Mouse (Mus musculus) lung, embryonic 15.5 days (tissue): ENCODE results near the gene St3gal6. TPM values are rescaled to one million over a fixed set of nuclear protein-coding genes. Genes with fewer than 3 reads are reported as not detected.
A peak's percentile ranks its signal among the peaks of the same experiment; 100 is the strongest.

Experiments used
- ATAC-seq: fragments of 200-750 bp; cut with Nextera tagmentation; 2 replicates; pipeline ENCODE4 v1.8.0; 2017; ENCODE audit warnings: moderate number of reproducible peaks, borderline replicate concordance; ENCODE audit not compliant: low FRiP score, low TSS enrichment; ENCODE audit errors: extremely low read depth
- H3K27ac ChIP-seq: fragments of 300-500 bp; sonication (generic); 2 replicates; pipeline ENCODE4 v1.5.1; 2015; ENCODE audit warnings: moderate library complexity, mild to moderate bottlenecking, inconsistent platforms
- H3K27me3 ChIP-seq: fragments of 300-500 bp; sonication (generic); 2 replicates; pipeline ENCODE4 v1.6.1; 2015; ENCODE audit warnings: inconsistent platforms
- H3K36me3 ChIP-seq: fragments of 300-500 bp; sonication (generic); 2 replicates; pipeline ENCODE4 v1.6.1; 2015; ENCODE audit warnings: inconsistent platforms
- H3K4me1 ChIP-seq: fragments of 300-500 bp; sonication (generic); 2 replicates; pipeline ENCODE4 v1.6.1; 2015; ENCODE audit warnings: inconsistent platforms
- H3K4me2 ChIP-seq: fragments of 300-500 bp; sonication (generic); 2 replicates; pipeline ENCODE4 v1.6.1; 2015; ENCODE audit warnings: inconsistent platforms, mild to moderate bottlenecking, moderate library complexity
- H3K4me3 ChIP-seq: fragments of 300-500 bp; sonication (generic); 2 replicates; pipeline ENCODE4 v1.5.1; 2015; ENCODE audit warnings: mild to moderate bottlenecking, inconsistent platforms
- H3K9ac ChIP-seq: fragments of 300-500 bp; sonication (generic); 2 replicates; pipeline ENCODE4 v1.6.1; 2015; ENCODE audit warnings: inconsistent platforms
- H3K9me3 ChIP-seq: fragments of 300-500 bp; sonication (generic); 2 replicates; pipeline ENCODE4 v1.6.1; 2016; ENCODE audit warnings: inconsistent platforms
- WGBS: fragments of 180-500 bp; shearing (Covaris S2); methylation state at CpG from one replicate; pipeline ENCODE4 v1.1.7; 2015; 5-methylcytosine and 5-hydroxymethylcytosine counted together
- polyA plus RNA-seq: library from polyadenylated mRNA; unstranded; fragments of >200 nt; fragmentation: Nextera tagmentation; extraction: Ambion mirVana; gene quantifications from 2 replicates; pipeline ENCODE4 v1.2.1, GENCODE M21; 2015

Gene St3gal6
- polyA plus RNA-seq, 1 experiment from 2014 or later, result 27.3 TPM

GRCm38 (mm10) chr16:58497886-58498713 is 25.9 kb downstream of the St3gal6 start:
- Histone ChIP-seq H3K27me3 (no peaks in the 10 kb centered on the region), H3K4me2 (no peak overlapping the region), H3K27ac (peak overlapping the region; percentile 60), H3K9ac (no peak overlapping the region), H3K4me1 (peaks cover 35% of the 10 kb centered on the region), H3K9me3 (no peaks in the 10 kb centered on the region), H3K4me3 (no peak overlapping the region), H3K36me3 (no peaks in the 10 kb centered on the region)
- WGBS, result 60% methylated on average over 9 of the region's 9 CpGs
- no peak for ATAC-seq

DNA sequence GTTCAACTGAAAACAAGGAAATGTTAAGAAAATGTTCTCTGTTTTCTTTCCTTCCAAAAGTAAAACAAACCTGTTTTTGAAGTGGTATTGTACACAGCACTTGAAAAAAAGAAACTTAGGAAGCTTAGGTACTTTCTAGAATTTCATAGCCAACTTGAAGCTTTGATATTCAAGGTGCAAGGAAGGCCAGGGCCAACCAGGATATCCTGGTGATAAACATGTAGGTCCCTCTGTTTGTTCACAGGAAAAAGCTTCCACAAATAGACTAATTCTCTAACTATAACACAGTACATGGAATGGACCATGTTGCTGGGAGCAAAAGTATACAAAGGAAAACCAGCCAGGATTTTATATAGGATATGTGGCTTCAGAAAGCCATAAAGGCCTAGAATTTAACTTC is 27.3 kb downstream of the St3gal6 start:
- H3K36me3 ChIP-seq, result no peaks in the 10 kb centered on the region
- no peak for ATAC-seq
- H3K4me2 ChIP-seq, result no peak overlapping the region
- H3K27ac ChIP-seq, result peak overlapping the region; percentile 60
- H3K9ac ChIP-seq, result no peak overlapping the region
- H3K27me3 ChIP-seq, result no peaks in the 10 kb centered on the region
- H3K9me3 ChIP-seq, result no peaks in the 10 kb centered on the region
- peaks cover 25% of the 10 kb centered on the region for H3K4me1 ChIP-seq
- H3K4me3 ChIP-seq, result no peak overlapping the region

DNA sequence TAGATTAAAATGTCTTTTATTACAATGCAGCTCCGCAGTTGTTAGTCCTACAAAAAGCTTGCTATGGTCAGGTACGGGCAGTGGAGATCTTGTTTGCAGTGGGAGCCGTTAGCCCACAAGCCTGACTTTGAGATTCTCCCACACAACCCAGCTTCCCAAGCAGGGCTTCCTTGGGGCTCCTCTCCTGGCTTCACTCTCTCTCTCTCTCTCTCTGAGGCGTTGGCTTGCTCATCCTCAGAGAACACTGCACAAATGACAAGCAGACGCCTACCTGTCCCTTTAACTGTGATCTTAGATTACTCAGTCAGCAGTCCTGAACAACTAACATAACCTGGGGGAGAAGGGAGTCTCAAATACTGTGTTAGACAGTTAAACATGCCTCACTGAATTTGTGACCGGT is 36.2 kb downstream of the St3gal6 start:
- no peak overlapping the region for H3K4me2 ChIP-seq
- no peaks in the 10 kb centered on the region for H3K9me3 ChIP-seq
- H3K4me1 ChIP-seq, result no peaks in the 10 kb centered on the region
- H3K27ac ChIP-seq, result no peak overlapping the region
- WGBS, result 83% methylated on average over 6 of the region's 6 CpGs
- H3K27me3 ChIP-seq, result no peaks in the 10 kb centered on the region
- no peak overlapping the region for H3K4me3 ChIP-seq
- H3K36me3 ChIP-seq, result no peaks in the 10 kb centered on the region
- no peak for ATAC-seq
- H3K9ac ChIP-seq, result no peak overlapping the region

GRCm38 (mm10) chr16:58482296-58482695 is 41.7 kb downstream of the St3gal6 start:
- H3K27ac ChIP-seq, result peak overlapping the region; percentile 56; the same call in 1 of the 2 replicates
- peaks cover 17% of the 10 kb centered on the region for H3K4me1 ChIP-seq
- H3K36me3 ChIP-seq, result peaks cover 13% of the 10 kb centered on the region
- H3K27me3 ChIP-seq, result no peaks in the 10 kb centered on the region
- no peak overlapping the region for H3K4me3 ChIP-seq
- no peak overlapping the region for H3K9ac ChIP-seq
- ATAC-seq, result no peak
- H3K4me2 ChIP-seq, result no peak overlapping the region
- 43% methylated on average over 3 of the region's 3 CpGs for WGBS
- H3K9me3 ChIP-seq, result no peaks in the 10 kb centered on the region

GRCm38 (mm10) chr16:58481906-58482270 is 42.2 kb downstream of the St3gal6 start:
- no peaks in the 10 kb centered on the region for H3K9me3 ChIP-seq
- no peak overlapping the region for H3K9ac ChIP-seq
- H3K4me2 ChIP-seq, result no peak overlapping the region
- H3K4me3 ChIP-seq, result no peak overlapping the region
- peak; percentile 12; the same call in 1 of the 2 replicates for ATAC-seq
- H3K36me3 ChIP-seq, result peaks cover 13% of the 10 kb centered on the region
- 46% methylated on average over 5 of the region's 5 CpGs for WGBS
- peaks cover 17% of the 10 kb centered on the region for H3K4me1 ChIP-seq
- peak overlapping the region; percentile 56 for H3K27ac ChIP-seq
- H3K27me3 ChIP-seq, result no peaks in the 10 kb centered on the region

- Histone ChIP-seq H3K4me1 (peaks cover 17% of the 10 kb centered on the region), H3K36me3 (peaks cover 13% of the 10 kb centered on the region), H3K27ac (peak overlapping the region; percentile 56), H3K4me2 (no peak overlapping the region), H3K27me3 (no peaks in the 10 kb centered on the region), H3K9me3 (no peaks in the 10 kb centered on the region), H3K9ac (no peak overlapping the region), H3K4me3 (no peak overlapping the region)
- peak; percentile 49; the same call in 1 of the 2 replicates for ATAC-seq
- 53% methylated on average over 9 of the region's 9 CpGs for WGBS
Measured at GRCm38 (mm10) chr16:58481219-58481905, 42.7 kb downstream of the St3gal6 start.

DNA sequence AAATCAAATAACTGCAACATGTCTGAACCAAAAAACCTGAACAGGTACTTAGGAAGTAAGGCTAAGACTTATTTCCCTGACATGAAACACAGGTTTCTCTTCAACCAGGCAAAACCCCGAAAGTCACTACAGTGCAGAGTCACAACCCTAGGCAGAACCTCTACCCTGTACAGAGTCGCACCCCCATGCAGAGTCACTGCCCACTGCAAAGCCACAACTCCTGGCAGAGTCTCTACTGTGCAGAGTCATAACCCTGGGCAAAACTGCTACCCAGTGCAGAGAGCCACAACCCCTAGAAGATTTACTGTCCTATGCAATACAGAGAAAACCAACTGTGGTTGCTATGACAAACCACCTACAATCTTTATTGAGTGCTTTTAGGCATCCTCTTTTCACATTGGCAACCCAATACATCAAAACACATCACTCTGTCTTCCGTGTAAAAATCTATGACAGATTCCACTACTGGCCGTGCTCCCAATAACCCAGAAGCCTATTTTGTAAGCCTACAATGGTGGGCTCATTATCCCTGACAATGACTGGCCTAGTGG is 44.1 kb downstream of the St3gal6 start:
- H3K9me3 ChIP-seq, result no peaks in the 10 kb centered on the region
- 91% methylated on average over 4 of the region's 4 CpGs for WGBS
- ATAC-seq, result no peak
- H3K27me3 ChIP-seq, result no peaks in the 10 kb centered on the region
- H3K27ac ChIP-seq, result no peak overlapping the region
- peaks cover 13% of the 10 kb centered on the region for H3K36me3 ChIP-seq
- H3K9ac ChIP-seq, result no peak overlapping the region
- no peak overlapping the region for H3K4me3 ChIP-seq
- H3K4me1 ChIP-seq, result peaks cover 27% of the 10 kb centered on the region
- no peak overlapping the region for H3K4me2 ChIP-seq

DNA sequence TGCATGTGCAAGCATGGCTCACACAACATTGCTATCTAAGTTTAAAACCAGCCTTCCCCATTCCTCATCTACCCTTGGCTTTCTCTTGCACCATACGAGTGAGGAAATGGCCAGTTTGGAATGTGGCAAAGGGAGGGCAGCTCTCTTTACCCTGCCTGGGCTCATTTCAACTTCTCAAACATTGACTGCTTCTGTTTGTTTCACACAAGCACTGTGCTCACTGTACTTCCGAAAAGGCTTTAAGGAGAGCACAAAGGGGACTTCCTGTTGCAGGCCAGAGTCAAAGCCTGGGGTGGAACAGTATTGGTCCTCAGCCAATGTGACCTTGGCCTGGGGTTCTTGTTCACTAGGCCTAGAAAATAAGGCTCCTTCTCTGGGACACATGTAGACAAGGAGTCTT is 47.7 kb downstream of the St3gal6 start:
- peaks cover 29% of the 10 kb centered on the region for H3K36me3 ChIP-seq
- peak overlapping the region; percentile 84 for H3K27ac ChIP-seq
- no peak overlapping the region for H3K4me2 ChIP-seq
- ATAC-seq, result peak; percentile 58
- WGBS, result 35% methylated on average over 2 of the region's 2 CpGs
- no peaks in the 10 kb centered on the region for H3K9me3 ChIP-seq
- H3K4me3 ChIP-seq, result no peak overlapping the region
- H3K27me3 ChIP-seq, result no peaks in the 10 kb centered on the region
- H3K9ac ChIP-seq, result no peak overlapping the region
- peaks cover 14% of the 10 kb centered on the region for H3K4me1 ChIP-seq

GRCm38 (mm10) chr16:58475544-58476154 is 48.4 kb downstream of the St3gal6 start:
- no peak; the same call in 1 of the 2 replicates for ATAC-seq
- H3K27me3 ChIP-seq, result no peaks in the 10 kb centered on the region
- WGBS, result 62% methylated on average over 3 of the region's 3 CpGs
- peak overlapping the region; percentile 84 for H3K27ac ChIP-seq
- no peak overlapping the region for H3K4me3 ChIP-seq
- H3K9ac ChIP-seq, result no peak overlapping the region
- no peak overlapping the region for H3K4me2 ChIP-seq
- H3K9me3 ChIP-seq, result no peaks in the 10 kb centered on the region
- H3K36me3 ChIP-seq, result peaks cover 29% of the 10 kb centered on the region
- peaks cover 12% of the 10 kb centered on the region; the same call in 1 of the 2 replicates for H3K4me1 ChIP-seq

GRCm38 (mm10) chr16:58474875-58475274 is 49.2 kb downstream of the St3gal6 start:
- ATAC-seq, result no peak
- Histone ChIP-seq H3K4me2 (no peak overlapping the region), H3K27me3 (no peaks in the 10 kb centered on the region), H3K4me3 (no peak overlapping the region), H3K27ac (peak overlapping the region; percentile 37), H3K4me1 (peaks cover 12% of the 10 kb centered on the region; the same call in 1 of the 2 replicates), H3K9ac (no peak overlapping the region), H3K36me3 (peaks cover 32% of the 10 kb centered on the region), H3K9me3 (no peaks in the 10 kb centered on the region)
- 64% methylated on average over 3 of the region's 3 CpGs for WGBS

DNA sequence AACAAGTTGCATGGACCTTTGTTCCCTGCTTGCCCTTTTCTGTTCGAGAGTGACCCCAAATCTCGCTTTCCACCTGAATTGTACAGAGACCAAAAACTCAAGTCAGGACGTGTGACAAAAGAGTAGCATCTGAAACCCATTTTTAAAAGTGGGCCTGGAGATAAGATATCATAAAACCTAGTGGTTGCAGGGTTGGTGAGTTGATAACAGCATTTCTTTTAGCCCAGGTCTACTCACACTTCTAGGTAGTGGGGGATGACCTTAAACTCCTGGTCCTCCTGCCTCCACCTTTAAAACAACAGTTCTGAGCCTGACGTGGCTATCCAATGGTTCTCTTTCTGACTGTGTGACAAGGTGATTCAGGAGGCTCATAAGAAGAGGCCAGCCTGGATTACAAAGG is 53.2 kb downstream of the St3gal6 start:
- WGBS, result 75% methylated on average over 4 of the region's 4 CpGs
- no peak overlapping the region for H3K4me3 ChIP-seq
- peaks cover 8% of the 10 kb centered on the region; the same call in 1 of the 2 replicates for H3K4me1 ChIP-seq
- H3K9ac ChIP-seq, result no peak overlapping the region
- H3K27me3 ChIP-seq, result no peaks in the 10 kb centered on the region
- no peak overlapping the region for H3K27ac ChIP-seq
- H3K4me2 ChIP-seq, result no peak overlapping the region
- ATAC-seq, result no peak
- H3K36me3 ChIP-seq, result peaks cover 35% of the 10 kb centered on the region
- H3K9me3 ChIP-seq, result no peaks in the 10 kb centered on the region
